Mouse (Mus musculus) gastrocnemius, postnatal 10 days (tissue): ENCODE measurements at regions not wholly inside any gene's neighbourhood (a gene's known extent, or its start where the extent isn't known, plus 50 kb on each side); places are given as distances from the start of the nearest gene placed in this dataset.
"Not testable (repeated sequence)": the region's sequence is repeated elsewhere in the genome, so short reads cannot be mapped to it uniquely, and the experiment has no call there.

ENCODE experiments used
- DNase-seq: peaks from one replicate; pipeline ENCODE4 v3.0.0; 2021; ENCODE audit warnings: mixed read lengths

GRCm38 (mm10) chr3:8163030-8163429 is 1446.9 kb downstream of the Zfp704 start:
- no peak for DNase-seq

- DNase-seq = no peak
Measured at GRCm38 (mm10) chr3:8161997-8162756, 1447.7 kb downstream of the Zfp704 start.

GRCm38 (mm10) chr3:8143016-8143415 is 1466.9 kb downstream of the Zfp704 start:
- no peak for DNase-seq

- DNase-seq = no peak
Measured at GRCm38 (mm10) chr3:8142190-8142589, 1467.7 kb downstream of the Zfp704 start.

- DNase-seq = no peak
Measured at GRCm38 (mm10) chr3:8141664-8142084, 1468.2 kb downstream of the Zfp704 start.

- DNase-seq = not testable (repeated sequence)
Measured at GRCm38 (mm10) chr3:8123641-8124040, 1486.2 kb downstream of the Zfp704 start.

- DNase-seq = no peak
Measured at GRCm38 (mm10) chr3:8123141-8123540, 1486.7 kb downstream of the Zfp704 start.

GRCm38 (mm10) chr3:8098291-8098690 is 1478.0 kb upstream of the 1700008P02Rik start:
- no peak for DNase-seq

GRCm38 (mm10) chr3:8084749-8085148 is 1464.5 kb upstream of the 1700008P02Rik start:
- no peak for DNase-seq

GRCm38 (mm10) chr3:8053711-8054110 is 1433.5 kb upstream of the 1700008P02Rik start:
- DNase-seq = no peak

GRCm38 (mm10) chr3:8051167-8051566 is 1430.9 kb upstream of the 1700008P02Rik start:
- DNase-seq = no peak

- DNase-seq = no peak
Measured at GRCm38 (mm10) chr3:8049706-8050105, 1429.5 kb upstream of the 1700008P02Rik start.

GRCm38 (mm10) chr3:8046348-8046747 is 1426.1 kb upstream of the 1700008P02Rik start:
- DNase-seq = no peak

- no peak for DNase-seq
Measured at GRCm38 (mm10) chr3:8036697-8037096, 1416.5 kb upstream of the 1700008P02Rik start.

GRCm38 (mm10) chr3:8035091-8035729 is 1415.0 kb upstream of the 1700008P02Rik start:
- no peak for DNase-seq

- DNase-seq = no peak
Measured at GRCm38 (mm10) chr3:8026325-8027017, 1406.2 kb upstream of the 1700008P02Rik start.

GRCm38 (mm10) chr3:8022654-8023053 is 1402.4 kb upstream of the 1700008P02Rik start:
- no peak for DNase-seq

- no peak for DNase-seq
Measured at GRCm38 (mm10) chr3:8017489-8017888, 1397.2 kb upstream of the 1700008P02Rik start.

GRCm38 (mm10) chr3:8016945-8017344 is 1396.7 kb upstream of the 1700008P02Rik start:
- DNase-seq = no peak

GRCm38 (mm10) chr3:8009966-8010365 is 1389.7 kb upstream of the 1700008P02Rik start:
- no peak for DNase-seq

GRCm38 (mm10) chr3:8006708-8007395 is 1386.6 kb upstream of the 1700008P02Rik start:
- no peak for DNase-seq

- DNase-seq = no peak
Measured at GRCm38 (mm10) chr3:8006273-8006672, 1386.0 kb upstream of the 1700008P02Rik start.

- DNase-seq = not testable (repeated sequence)
Measured at GRCm38 (mm10) chr3:8005684-8006083, 1385.4 kb upstream of the 1700008P02Rik start.
